In the genomic region with DNA sequence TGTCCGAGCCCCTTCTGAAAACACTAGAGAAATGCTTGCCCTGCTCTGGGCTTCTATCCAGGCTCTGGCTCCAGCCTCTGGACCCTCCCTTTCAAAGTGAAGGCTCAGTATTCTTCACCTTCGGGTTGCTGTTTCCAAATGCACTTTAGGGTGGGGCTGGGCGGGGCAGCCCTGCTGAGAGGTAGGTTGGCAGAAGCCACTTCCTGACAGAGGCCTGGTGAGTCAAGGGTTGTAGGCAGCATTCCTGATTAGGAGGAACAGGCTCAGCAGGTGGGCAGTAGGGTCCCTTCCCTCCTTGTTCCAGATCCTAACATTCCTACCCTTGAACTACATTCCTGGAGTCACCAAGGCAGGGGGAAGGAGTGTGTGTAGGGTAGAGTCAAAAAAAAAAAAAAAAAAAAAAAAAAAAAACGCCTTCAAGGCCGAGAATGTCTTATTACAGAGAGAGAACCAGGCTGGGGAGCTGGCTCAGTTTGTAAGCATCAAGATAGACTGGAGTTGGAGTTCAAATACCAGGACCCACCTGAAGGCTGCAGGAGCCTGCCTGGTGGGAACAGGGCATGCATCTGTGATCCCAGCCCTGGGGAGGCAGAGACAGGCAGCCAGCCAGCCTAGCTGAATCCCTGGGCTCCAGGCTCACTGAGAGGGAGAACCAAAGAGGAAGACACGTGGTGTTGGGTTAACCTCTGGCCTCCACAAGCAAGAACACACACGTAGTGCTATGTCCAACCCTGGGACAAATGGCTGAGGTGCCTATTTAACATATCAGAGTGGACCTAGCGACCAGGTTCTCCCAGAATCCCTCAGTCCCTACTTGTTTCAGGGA, we compare ENCODE assay signal across 10 mouse cellular contexts. TPM values are rescaled to one million over a fixed set of nuclear protein-coding genes. Genes with fewer than 3 reads are reported as not detected.
DNase-seq lines count a peak whose midpoint lies in the region; ATAC-seq and TF ChIP-seq lines count a peak whose summit lies in the region.
"Had no signal": no experiment of that assay in that cellular context is flagged by ENCODE, and none has a peak within 500 bp of the region (broad histone marks: within the 10 kb centered on the region; RNA-seq: fewer than 3 reads in every experiment).

No protein-coding gene starts in this region.

- H3K9ac ChIP-seq in heart, embryonic 15.5 days = no peak overlapping the region
- H3K9ac ChIP-seq in MEL (ENCODE audit: control insufficient read depth, low read depth, low read length, poor library complexity, severe bottlenecking) = peak overlapping the region; percentile 37
- H3K9ac ChIP-seq in liver, postnatal 0 days (replicated peaks) = no peak overlapping the region

- TF ChIP-seq POLR2A in MEL (IDR thresholded peaks at IDR 0.05; ENCODE audit: control insufficient read depth in 1 of 2, insufficient read depth in 1 of 2, low read depth in 1 of 2, low read length in 2 of 2, poor library complexity in 1 of 2) = no peak

- no peaks in the 10 kb centered on the region for H3K9me3 ChIP-seq in heart, embryonic 15.5 days (replicated peaks)
- H3K9me3 ChIP-seq in MEL (replicated peaks; ENCODE audit: insufficient read depth, low read length) = no peaks in the 10 kb centered on the region
- no peaks in the 10 kb centered on the region for H3K9me3 ChIP-seq in liver, postnatal 0 days (ENCODE audit: low read length)

- TF ChIP-seq RAD21 in MEL (IDR thresholded peaks at IDR 0.05; ENCODE audit: low read depth, low read length) = no peak

- no peaks in the 10 kb centered on the region for H3K79me2 ChIP-seq in MEL (ENCODE audit: control insufficient read depth, insufficient read depth, low read length, poor library complexity)

- ATAC-seq in heart, embryonic 15.5 days (replicated peaks; ENCODE audit: insufficient number of reproducible peaks, insufficient read depth, low FRiP score, low read depth) = no peak
- ATAC-seq in liver, postnatal 0 days = no peak
- ATAC-seq: midbrain, embryonic 16.5 days had no signal

- 51% methylated on average over 8 of the region's 8 CpGs for WGBS in heart, embryonic 15.5 days
- WGBS in liver, postnatal 0 days (ENCODE audit: insufficient replicate concordance) = 38% methylated on average over 7 of the region's 8 CpGs

- peak overlapping the region; percentile 52 for H3K27ac ChIP-seq in heart, embryonic 15.5 days
- peak overlapping the region; percentile 9; the same call in 1 of the 2 replicates for H3K27ac ChIP-seq in MEL (ENCODE audit: control insufficient read depth, low read depth, low read length)
- H3K27ac ChIP-seq in liver, postnatal 0 days (ENCODE audit: low read depth) = no peak overlapping the region

- no peaks in the 10 kb centered on the region for H3K27me3 ChIP-seq in heart, embryonic 15.5 days
- H3K27me3 ChIP-seq in MEL (ENCODE audit: control insufficient read depth in 1 of 2, insufficient read depth in 2 of 2, low read length in 2 of 2) = no peaks in the 10 kb centered on the region
- H3K27me3 ChIP-seq in liver, postnatal 0 days (ENCODE audit: insufficient read depth, low read length) = no peaks in the 10 kb centered on the region

- intact Hi-C loops in heart, postnatal 14 days (cut with DNase I) = no loop called here
- intact Hi-C loops in gastrocnemius, postnatal 14 days (cut with DNase I; ENCODE audit: low total_unique reads) = no loop called here
- intact Hi-C loops in heart, postnatal 25 days (cut with DNase I) = no loop called here

- TF ChIP-seq EP300 in MEL (IDR thresholded peaks at IDR 0.05; ENCODE audit: low read depth in 1 of 2, low read length in 2 of 2) = 0 out of 4 replicates have a peak, but pooled peaks have one; percentile 10 to 32
- no peak for TF ChIP-seq EP300 in liver, postnatal 0 days (IDR thresholded peaks at IDR 0.05; ENCODE audit: low read depth)

- H3K4me2 ChIP-seq in heart, embryonic 15.5 days = no peak overlapping the region
- 0 out of 2 replicates have a peak overlapping the region, but pooled peaks have one; percentile 4 for H3K4me2 ChIP-seq in liver, postnatal 0 days (ENCODE audit: low read depth, low read length)

- no peak for DNase-seq in heart, postnatal 14 days
- DNase-seq in MEL (ENCODE audit: low read depth, low spot score) = peak; percentile 62
- no peak for DNase-seq in liver, postnatal 0 days
- DNase-seq in naive thymus-derived CD4-positive, alpha-beta T cell, adult 2 months (ENCODE audit: low read depth) = peak; percentile 60
- no peak for DNase-seq in gastrocnemius, postnatal 14 days
- DNase-seq in frontal cortex, postnatal 14 days (ENCODE audit: low spot score in 2 of 2) = no peak
- no peak for DNase-seq in heart, postnatal 25 days (ENCODE audit: low spot score)
- DNase-seq: kidney, adult 8-10 months had no signal

- H3K4me3 ChIP-seq in heart, embryonic 15.5 days = no peak overlapping the region
- H3K4me3 ChIP-seq in MEL (ENCODE audit: control insufficient read depth in 1 of 2, insufficient read depth in 1 of 2, low read depth in 2 of 2, low read length in 2 of 2) = peak overlapping the region; percentile 16 to 20; a peak in 2 of 4 replicates
- H3K4me3 ChIP-seq in liver, postnatal 0 days (ENCODE audit: low read depth, low read length) = no peak overlapping the region

- no peaks in the 10 kb centered on the region for H3K36me3 ChIP-seq in heart, embryonic 15.5 days
- peaks cover 0 to 12% of the 10 kb centered on the region in 2 experiments; a peak in 2 of 4 replicates for H3K36me3 ChIP-seq in MEL (ENCODE audit: control insufficient read depth in 1 of 2, insufficient read depth in 2 of 2, low read length in 2 of 2)
- no peaks in the 10 kb centered on the region for H3K36me3 ChIP-seq in liver, postnatal 0 days (replicated peaks; ENCODE audit: insufficient read depth, low read length)

- H3K4me1 ChIP-seq in heart, embryonic 15.5 days (replicated peaks) = peaks cover 43% of the 10 kb centered on the region
- H3K4me1 ChIP-seq in MEL (ENCODE audit: control insufficient read depth in 1 of 2, insufficient read depth in 2 of 2, low read length in 2 of 2) = peaks cover 7 to 17% of the 10 kb centered on the region in 2 experiments
- peaks cover 16% of the 10 kb centered on the region for H3K4me1 ChIP-seq in liver, postnatal 0 days (ENCODE audit: insufficient read depth)

- no peak for TF ChIP-seq CTCF in MEL (IDR thresholded peaks at IDR 0.05 in 2 of 3, conservative IDR thresholded peaks at IDR 0.05 in 1 of 3; ENCODE audit: control insufficient read depth in 1 of 3, insufficient read depth in 1 of 3, low read depth in 2 of 3, low read length in 3 of 3, poor library complexity in 1 of 3, severe bottlenecking in 1 of 3)
- no peak for TF ChIP-seq CTCF in liver, postnatal 0 days (IDR thresholded peaks at IDR 0.05; ENCODE audit: low read depth)

TF ChIP-seq in MEL, 35 proteins besides CTCF, POLR2A, EP300 and RAD21:
- TF ChIP-seq USF2 (IDR thresholded peaks at IDR 0.05; ENCODE audit: borderline replicate concordance in 1 of 2, insufficient read depth in 1 of 2, low read depth in 1 of 2, low read length in 2 of 2) = no peak
- TF ChIP-seq MXI1 (IDR thresholded peaks at IDR 0.05; ENCODE audit: low read depth, low read length) = 0 out of 2 replicates have a peak, but pooled peaks have one; percentile 33
- peak; percentile 92 for TF ChIP-seq ZNF384 (IDR thresholded peaks at IDR 0.05; ENCODE audit: low read depth, low read length)
- 0 out of 2 replicates have a peak, but pooled peaks have one; percentile 15 for TF ChIP-seq HCFC1 (IDR thresholded peaks at IDR 0.05; ENCODE audit: low read depth, low read length)

RNA-seq across cellular contexts. Expression of a gene that starts 5.4 kb away (rescaled TPM):
- polyA plus RNA-seq in heart, embryonic 15.5 days (2015; fragmentation: Nextera tagmentation; extraction: Ambion mirVana) = 43.0 and 57.4 TPM in 2 replicates
- total RNA-seq in heart, postnatal 14 days (2021) = 10 to 100 TPM; 31.2 to 33.4 TPM
- 11.5 and 17.5 TPM in 2 replicates for total RNA-seq in MEL (2012; rRNA removed)
- 10 to 100 TPM in 1 of 2 experiments, not detected in 1; 20.0 TPM for polyA plus RNA-seq in MEL (2012; ENCODE audit: insufficient read depth in 1 of 2, insufficient read length in 2 of 2, low read depth in 1 of 2, low replicate concordance in 2 of 2, missing spikeins in 1 of 2)
- polyA plus RNA-seq in liver, postnatal 0 days (2015; fragmentation: Nextera tagmentation; extraction: Ambion mirVana) = 5.2 and 5.9 TPM in 2 replicates
- 10 to 100 TPM; 12.1 to 15.8 TPM for total RNA-seq in gastrocnemius, postnatal 14 days (2021)
- 10 to 100 TPM; 23.8 to 31.9 TPM for total RNA-seq in heart, postnatal 25 days (2021)

RNA-seq across cellular contexts. Expression of a gene that starts 23.4 kb away (rescaled TPM):
- polyA plus RNA-seq in heart, embryonic 15.5 days (2015; fragmentation: Nextera tagmentation; extraction: Ambion mirVana) = 23.8 and 28.3 TPM in 2 replicates
- total RNA-seq in heart, postnatal 14 days (2021) = 10 to 100 TPM; 19.5 to 22.7 TPM
- 7.1 and 8.2 TPM in 2 replicates for total RNA-seq in MEL (2012; rRNA removed)
- polyA plus RNA-seq in MEL (2012; ENCODE audit: insufficient read depth in 1 of 2, insufficient read length in 2 of 2, low read depth in 1 of 2, low replicate concordance in 2 of 2, missing spikeins in 1 of 2) = 10 to 100 TPM in 1 of 2 experiments, not detected in 1; 33.2 TPM
- 2.1 and 2.3 TPM in 2 replicates for polyA plus RNA-seq in liver, postnatal 0 days (2015; fragmentation: Nextera tagmentation; extraction: Ambion mirVana)
- total RNA-seq in gastrocnemius, postnatal 14 days (2021) = 10 to 100 TPM in 1 of 2 experiments, 1 to 10 TPM in 1; 7.2 to 10.6 TPM
- 10 to 100 TPM; 11.0 to 11.7 TPM for total RNA-seq in heart, postnatal 25 days (2021)

Comparison
In these comparisons a context has a peak if more than half of its experiments do, and no peak if none do; other contexts are left out.
1. H3K4me3 ChIP-seq: peak in MEL (2 of 2); none in heart, embryonic 15.5 days (single experiment) and liver, postnatal 0 days (single experiment).
2. DNase-seq: peak in MEL (single experiment) and naive thymus-derived CD4-positive, alpha-beta T cell, adult 2 months (single experiment); none in heart, postnatal 14 days (0 of 2), liver, postnatal 0 days (single experiment), gastrocnemius, postnatal 14 days (single experiment), frontal cortex, postnatal 14 days (0 of 2) and heart, postnatal 25 days (single experiment).